Mouse (Mus musculus) liver, adult 2 months (tissue): ENCODE results near the gene Pcbp2.

Experiments used
- CTCF ChIP-seq: fragments of 200-500 bp; IDR thresholded peaks from 2 replicates; pipeline ENCODE4 v1.5.1; 2011; ENCODE audit warnings: low read depth, low read length, control low read depth
- POLR2A ChIP-seq: fragments of 200-500 bp; IDR thresholded peaks from 2 replicates; pipeline ENCODE4 v1.6.1; 2011; ENCODE audit warnings: low read length, control low read depth; ENCODE audit not compliant: insufficient read depth; ENCODE audit errors: extremely low read depth

DNA sequence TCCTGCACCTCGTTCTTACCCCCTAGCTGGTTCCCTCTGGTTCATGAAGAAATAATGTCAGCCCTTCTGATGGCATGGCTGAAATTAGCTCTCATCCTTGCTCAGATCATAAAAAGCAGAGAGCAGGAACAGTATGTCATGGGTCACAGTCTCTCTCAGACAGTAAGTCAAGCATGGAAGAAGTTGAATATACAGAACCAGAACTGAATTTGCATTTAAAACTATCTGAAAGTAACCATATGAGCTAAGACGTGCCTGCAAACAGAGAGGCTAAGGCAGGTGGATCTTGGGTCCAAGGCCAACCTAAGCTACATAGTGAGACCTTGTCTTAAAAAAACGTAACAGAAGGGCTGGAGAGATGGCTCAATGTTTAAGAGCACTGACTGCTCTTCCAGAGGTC is 42.7 kb downstream of the Pcbp2 start:
- TF ChIP-seq CTCF (no peak), POLR2A (no peak)
